ENCODE assay signal across 8 mouse cellular contexts in the genomic region with DNA sequence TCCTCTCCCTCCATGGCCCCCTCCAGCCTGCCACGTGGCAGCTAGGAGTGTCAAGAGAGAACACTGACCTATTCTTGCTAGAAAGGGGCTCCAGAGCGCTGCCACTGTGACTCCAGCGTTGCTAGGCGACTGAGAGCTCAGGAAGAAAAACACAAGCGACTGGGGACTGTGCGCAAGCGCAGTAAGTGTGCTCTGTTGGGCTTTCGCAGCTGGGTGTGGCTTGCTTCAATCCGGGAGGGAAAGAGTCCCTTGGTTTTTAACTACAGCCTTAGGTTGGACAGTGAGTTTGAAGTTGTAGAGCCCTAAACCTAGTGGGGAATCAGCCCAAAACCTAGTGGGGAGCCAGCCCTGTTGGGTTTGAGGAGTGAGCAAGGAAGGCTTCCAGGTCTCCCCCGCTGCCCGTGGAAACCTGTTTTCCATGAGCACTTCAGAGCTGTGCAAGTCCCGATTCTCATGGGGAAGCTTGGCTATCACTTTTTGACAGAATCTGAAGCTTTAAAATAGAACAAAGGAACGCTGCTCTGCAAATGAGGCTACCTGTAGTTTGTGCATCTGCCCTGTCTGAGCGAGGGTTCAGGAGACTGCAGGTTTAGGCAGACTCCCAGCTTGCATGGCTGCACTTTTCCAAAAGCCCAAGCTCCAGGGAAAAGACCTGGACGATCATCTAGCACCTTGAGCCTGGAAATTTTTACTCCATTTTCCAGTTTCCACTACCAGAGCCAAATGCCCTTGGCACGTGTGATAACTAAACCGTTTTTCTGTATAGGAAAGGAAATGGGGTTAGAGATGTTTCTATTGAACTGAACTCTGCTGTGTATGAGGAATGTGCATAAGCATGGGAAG. TPM values are rescaled to one million over a fixed set of nuclear protein-coding genes. Genes with fewer than 3 reads are reported as not detected.
DNase-seq lines count a peak whose midpoint lies in the region; ATAC-seq and TF ChIP-seq lines count a peak whose summit lies in the region.

TSS of gene 4930505A04Rik (minus strand) at position 77 of the 843 bp plus-strand sequence.

- no peak within 1 kb of the TSS for H3K27ac ChIP-seq in CH12.LX (ENCODE audit: insufficient read depth, low read depth)
- peak within 1 kb of the TSS; percentile 19 for H3K27ac ChIP-seq in forebrain, embryonic 13.5 days
- H3K27ac ChIP-seq in heart, postnatal 0 days (ENCODE audit: low read depth), result peak within 1 kb of the TSS; percentile 83
- no peak within 1 kb of the TSS for H3K27ac ChIP-seq in liver, embryonic 13.5 days
- H3K27ac ChIP-seq in neural tube, embryonic 13.5 days (replicated peaks), result peak within 1 kb of the TSS; percentile 74

- 8% methylated on average over 17 of the region's 17 CpGs for whole genome bisulfite sequencing in forebrain, embryonic 13.5 days
- 3% methylated on average over 17 of the region's 17 CpGs for whole genome bisulfite sequencing in heart, postnatal 0 days
- 9% methylated on average over 17 of the region's 17 CpGs for WGBS in liver, embryonic 13.5 days (ENCODE audit: insufficient replicate concordance)
- 10% methylated on average over 17 of the region's 17 CpGs for WGBS in neural tube, embryonic 13.5 days

- H3K9me3 ChIP-seq in CH12.LX (replicated peaks; ENCODE audit: low read length), result no peaks in the 10 kb centered on the region
- H3K9me3 ChIP-seq in forebrain, embryonic 13.5 days (replicated peaks), result no peaks in the 10 kb centered on the region
- no peaks in the 10 kb centered on the region for H3K9me3 ChIP-seq in heart, postnatal 0 days (replicated peaks; ENCODE audit: control insufficient read depth, low read length)
- no peaks in the 10 kb centered on the region for H3K9me3 ChIP-seq in liver, embryonic 13.5 days (replicated peaks)
- H3K9me3 ChIP-seq in neural tube, embryonic 13.5 days, result no peaks in the 10 kb centered on the region

- in situ Hi-C loops in CH12.LX (cut with MboI; ENCODE audit: low pct_ligation_motif_present, low pct_unique_long_range_greater_than_20kb, low sequenced_read_pairs), result no loop called here

- H3K27me3 ChIP-seq in CH12.LX (replicated peaks), result no peaks in the 10 kb centered on the region
- no peaks in the 10 kb centered on the region for H3K27me3 ChIP-seq in forebrain, embryonic 13.5 days
- no peaks in the 10 kb centered on the region for H3K27me3 ChIP-seq in heart, postnatal 0 days (ENCODE audit: control insufficient read depth, insufficient read depth, low read length)
- no peaks in the 10 kb centered on the region for H3K27me3 ChIP-seq in liver, embryonic 13.5 days
- H3K27me3 ChIP-seq in neural tube, embryonic 13.5 days, result no peaks in the 10 kb centered on the region

- H3K9ac ChIP-seq in CH12.LX (ENCODE audit: insufficient read depth, low read depth), result peak within 1 kb of the TSS; percentile 47; the same call in 1 of the 2 replicates
- H3K9ac ChIP-seq in forebrain, embryonic 13.5 days, result peak within 1 kb of the TSS; percentile 71
- H3K9ac ChIP-seq in heart, postnatal 0 days (replicated peaks; ENCODE audit: low read depth, low read length), result peak within 1 kb of the TSS; percentile 64
- no peak within 1 kb of the TSS for H3K9ac ChIP-seq in liver, embryonic 13.5 days
- peak within 1 kb of the TSS; percentile 65 for H3K9ac ChIP-seq in neural tube, embryonic 13.5 days

- H3K79me2 ChIP-seq in CH12.LX (replicated peaks; ENCODE audit: control insufficient read depth, extremely low read depth, insufficient read depth, poor library complexity, severe bottlenecking), result no peaks in the 10 kb centered on the region

- no peak for TF ChIP-seq CTCF in CH12.LX (conservative IDR thresholded peaks at IDR 0.05 in 1 of 2, IDR thresholded peaks at IDR 0.05 in 1 of 2; ENCODE audit: low read depth in 2 of 2, low read length in 2 of 2)
- no peak for TF ChIP-seq CTCF in heart, postnatal 0 days (IDR thresholded peaks at IDR 0.05; ENCODE audit: low read depth)

- no peak for TF ChIP-seq EP300 in CH12.LX (IDR thresholded peaks at IDR 0.05; ENCODE audit: low read length)
- no peak for TF ChIP-seq EP300 in heart, postnatal 0 days (IDR thresholded peaks at IDR 0.05; ENCODE audit: low read depth)

- TF ChIP-seq RAD21 in CH12.LX (IDR thresholded peaks at IDR 0.05; ENCODE audit: low read depth, low read length), result no peak

- dilution Hi-C loops in CH12.LX (cut with MboI; ENCODE audit: extremely low pct_ligation_motif_present, extremely low pct_unique_long_range_greater_than_20kb, low sequenced_read_pairs), result no loop called here

- DNase-seq in CH12.LX (ENCODE audit: extremely low read depth), result peak; percentile 95
- DNase-seq in c-Kit-positive CD71-positive TER-119-negative erythroid progenitor cells, embryonic 14.5 days (ENCODE audit: low read depth), result peak; percentile 58
- peak; percentile 98 for DNase-seq in heart, postnatal 0 days (ENCODE audit: low spot score)
- DNase-seq in kidney, postnatal 36 days, result peak; percentile 92 to 94
- peak; percentile 11 for DNase-seq in liver, embryonic 13.5 days
- DNase-seq in thymus, postnatal 0 days (ENCODE audit: low spot score), result peak; percentile 73

- H3K4me2 ChIP-seq in CH12.LX (ENCODE audit: insufficient read depth, low read depth, poor library complexity, severe bottlenecking), result peak within 1 kb of the TSS; percentile 99
- peak within 1 kb of the TSS; percentile 76 for H3K4me2 ChIP-seq in forebrain, embryonic 13.5 days
- H3K4me2 ChIP-seq in heart, postnatal 0 days (ENCODE audit: low read depth, low read length), result peak within 1 kb of the TSS; percentile 70
- peak within 1 kb of the TSS; percentile 56 for H3K4me2 ChIP-seq in liver, embryonic 13.5 days
- H3K4me2 ChIP-seq in neural tube, embryonic 13.5 days, result peak within 1 kb of the TSS; percentile 68

- H3K36me3 ChIP-seq in CH12.LX (replicated peaks in 1 of 2; ENCODE audit: control insufficient read depth in 1 of 2, insufficient read depth in 1 of 2, low read length in 1 of 2), result no peaks in the 10 kb centered on the region
- no peaks in the 10 kb centered on the region for H3K36me3 ChIP-seq in forebrain, embryonic 13.5 days (ENCODE audit: poor library complexity, severe bottlenecking)
- no peaks in the 10 kb centered on the region for H3K36me3 ChIP-seq in heart, postnatal 0 days (replicated peaks; ENCODE audit: control insufficient read depth, insufficient read depth, low read length)
- H3K36me3 ChIP-seq in liver, embryonic 13.5 days, result no peaks in the 10 kb centered on the region
- no peaks in the 10 kb centered on the region for H3K36me3 ChIP-seq in neural tube, embryonic 13.5 days

- ATAC-seq in forebrain, embryonic 13.5 days, result peak; percentile 98
- peak; percentile 98 for ATAC-seq in heart, postnatal 0 days (ENCODE audit: insufficient read depth, low read depth)
- peak; percentile 66 for ATAC-seq in liver, embryonic 13.5 days (ENCODE audit: low read depth)
- peak; percentile 99 for ATAC-seq in neural tube, embryonic 13.5 days (ENCODE audit: low read depth)

- TF ChIP-seq POLR2A in CH12.LX (IDR thresholded peaks at IDR 0.05; ENCODE audit: low read depth, low read length), result no peak

- H3K4me3 ChIP-seq in CH12.LX (replicated peaks in 1 of 3; ENCODE audit: low read depth in 2 of 3, low read length in 2 of 3, poor library complexity in 1 of 3), result peak within 1 kb of the TSS in 2 of 3 experiments; percentile 25 to 41
- peak within 1 kb of the TSS; percentile 52 for H3K4me3 ChIP-seq in forebrain, embryonic 13.5 days
- peak within 1 kb of the TSS; percentile 51 for H3K4me3 ChIP-seq in heart, postnatal 0 days (ENCODE audit: low read depth, low read length)
- H3K4me3 ChIP-seq in liver, embryonic 13.5 days (replicated peaks), result peak within 1 kb of the TSS; percentile 36
- H3K4me3 ChIP-seq in neural tube, embryonic 13.5 days, result peak within 1 kb of the TSS; percentile 47

- peaks cover 2 to 10% of the 10 kb centered on the region in 2 experiments; a peak in 1 of 4 replicates for H3K4me1 ChIP-seq in CH12.LX (ENCODE audit: control insufficient read depth in 1 of 2, insufficient read depth in 2 of 2)
- peaks cover 17% of the 10 kb centered on the region for H3K4me1 ChIP-seq in forebrain, embryonic 13.5 days
- peaks cover 5% of the 10 kb centered on the region for H3K4me1 ChIP-seq in heart, postnatal 0 days (ENCODE audit: control insufficient read depth, insufficient read depth)
- H3K4me1 ChIP-seq in liver, embryonic 13.5 days (replicated peaks), result peaks cover 5% of the 10 kb centered on the region; the same call in 1 of the 2 replicates
- peaks cover 13% of the 10 kb centered on the region for H3K4me1 ChIP-seq in neural tube, embryonic 13.5 days (replicated peaks)

TF ChIP-seq in CH12.LX, 34 proteins besides CTCF, POLR2A, EP300 and RAD21:
- TF ChIP-seq MAX (IDR thresholded peaks at IDR 0.05; ENCODE audit: low read length) (0 out of 2 replicates have a peak, but pooled peaks have one; percentile 56), NRF1 (IDR thresholded peaks at IDR 0.05; ENCODE audit: low read depth, low read length) (peak; percentile 88), USF1 (IDR thresholded peaks at IDR 0.05; ENCODE audit: low read depth, low read length) (no peak), BHLHE40 (IDR thresholded peaks at IDR 0.05; ENCODE audit: low read depth, low read length) (no peak), ZKSCAN1 (IDR thresholded peaks at IDR 0.05; ENCODE audit: borderline replicate concordance, low read depth, low read length) (no peak), SMC3 (IDR thresholded peaks at IDR 0.05; ENCODE audit: low read depth, low read length) (no peak), MXI1 (IDR thresholded peaks at IDR 0.05; ENCODE audit: low read depth, low read length) (peak; percentile 91)

RNA-seq across cellular contexts. Expression of gene 4930505A04Rik, which starts in this region (rescaled TPM):
- not detected in 2 replicates for total RNA-seq in CH12.LX (2012; rRNA removed)
- total RNA-seq in CH12.LX (2014; rRNA removed), result not detected in 2 replicates
- polyA plus RNA-seq in CH12.LX (2012; ENCODE audit: insufficient read length, low read depth), result 0.26 and 0.27 TPM in 2 replicates
- polyA plus RNA-seq in forebrain, embryonic 13.5 days (2015; fragmentation: Nextera tagmentation; extraction: Ambion mirVana), result not detected in 2 replicates
- not detected in 2 replicates for total RNA-seq in heart, postnatal 0 days (2014; rRNA removed; ENCODE audit: low replicate concordance)
- polyA plus RNA-seq in heart, postnatal 0 days (2015; fragmentation: Nextera tagmentation; extraction: Ambion mirVana), result not detected in 2 replicates
- not detected in 2 replicates for polyA plus RNA-seq in liver, embryonic 13.5 days (2015; fragmentation: Nextera tagmentation; extraction: Ambion mirVana)
- polyA plus RNA-seq in neural tube, embryonic 13.5 days (2015; fragmentation: Nextera tagmentation; extraction: Ambion mirVana), result not detected in 2 replicates
- polyA plus RNA-seq in thymus, postnatal 0 days (2015; fragmentation: Nextera tagmentation; extraction: Ambion mirVana), result not detected in 2 replicates

Comparison
In these comparisons a context has a peak if more than half of its experiments do, and no peak if none do; other contexts are left out.
1. Peak in DNase-seq, H3K4me3 ChIP-seq, H3K9ac ChIP-seq and H3K4me2 ChIP-seq in CH12.LX; RNA of the gene not detected or under 1 TPM.
2. Peak in ATAC-seq, H3K4me3 ChIP-seq, H3K27ac ChIP-seq, H3K9ac ChIP-seq and H3K4me2 ChIP-seq in forebrain, embryonic 13.5 days; RNA of the gene not detected or under 1 TPM.
3. Peak in DNase-seq, ATAC-seq, H3K4me3 ChIP-seq, H3K27ac ChIP-seq, H3K9ac ChIP-seq and H3K4me2 ChIP-seq in heart, postnatal 0 days; RNA of the gene not detected or under 1 TPM.
4. Peak in DNase-seq, ATAC-seq, H3K4me3 ChIP-seq and H3K4me2 ChIP-seq in liver, embryonic 13.5 days; RNA of the gene not detected or under 1 TPM.
5. Peak in ATAC-seq, H3K4me3 ChIP-seq, H3K27ac ChIP-seq, H3K9ac ChIP-seq and H3K4me2 ChIP-seq in neural tube, embryonic 13.5 days; RNA of the gene not detected or under 1 TPM.
6. Peak in DNase-seq in thymus, postnatal 0 days; RNA of the gene not detected or under 1 TPM.
7. DNase-seq: peak in every context shown above with its lines; median percentile 98 in heart, postnatal 0 days; 95 in CH12.LX; 93 in kidney, postnatal 36 days; 73 in thymus, postnatal 0 days; 58 in c-Kit-positive CD71-positive TER-119-negative erythroid progenitor cells, embryonic 14.5 days; 11 in liver, embryonic 13.5 days.